Mouse (Mus musculus): ENCODE measurements around the gene Lrig3.

- TF ChIP-seq POLR2A (IDR thresholded peaks at IDR 0.05; ENCODE audit: borderline replicate concordance, control insufficient read depth, low read depth, low read length) (no peak), CTCF (IDR thresholded peaks at IDR 0.05; ENCODE audit: control insufficient read depth, insufficient read depth, low read length) (no peak)
Observed at GRCm38 (mm10) chr10:125989890-125990289, 23.9 kb downstream of the Lrig3 start.
